Mouse (Mus musculus) megakaryocyte, adult 5-6 weeks (primary cell): ENCODE measurements around the gene Slc1a3. TPM values are rescaled to one million over a fixed set of nuclear protein-coding genes. Genes with fewer than 3 reads are reported as not detected.

Source experiments
- ATAC-seq: 2 replicates; pipeline ENCODE4 v1.8.0; 2016; ENCODE audit warnings: mild to moderate bottlenecking, inconsistent platforms; ENCODE audit not compliant: poor library complexity, severe bottlenecking
- total RNA-seq, 2 experiments: library from RNA; stranded (forward) in 1 of 2; stranded (reverse) in 1 of 2; fragments of 153-499, 151-499 nt in 1 of 2; fragments of 221-1000, 200-1000 nt in 1 of 2; gene quantifications; 2 replicates each; pipeline versions ENCODE4 v1.2.3 to v1.2.4; 2015 to 2017

The Slc1a3 gene
- total RNA-seq (2015) = 0.02 TPM in 1 of 2 replicates, not detected in the other
- total RNA-seq (2017) = 0.07 and 0.16 TPM in 2 replicates

DNA sequence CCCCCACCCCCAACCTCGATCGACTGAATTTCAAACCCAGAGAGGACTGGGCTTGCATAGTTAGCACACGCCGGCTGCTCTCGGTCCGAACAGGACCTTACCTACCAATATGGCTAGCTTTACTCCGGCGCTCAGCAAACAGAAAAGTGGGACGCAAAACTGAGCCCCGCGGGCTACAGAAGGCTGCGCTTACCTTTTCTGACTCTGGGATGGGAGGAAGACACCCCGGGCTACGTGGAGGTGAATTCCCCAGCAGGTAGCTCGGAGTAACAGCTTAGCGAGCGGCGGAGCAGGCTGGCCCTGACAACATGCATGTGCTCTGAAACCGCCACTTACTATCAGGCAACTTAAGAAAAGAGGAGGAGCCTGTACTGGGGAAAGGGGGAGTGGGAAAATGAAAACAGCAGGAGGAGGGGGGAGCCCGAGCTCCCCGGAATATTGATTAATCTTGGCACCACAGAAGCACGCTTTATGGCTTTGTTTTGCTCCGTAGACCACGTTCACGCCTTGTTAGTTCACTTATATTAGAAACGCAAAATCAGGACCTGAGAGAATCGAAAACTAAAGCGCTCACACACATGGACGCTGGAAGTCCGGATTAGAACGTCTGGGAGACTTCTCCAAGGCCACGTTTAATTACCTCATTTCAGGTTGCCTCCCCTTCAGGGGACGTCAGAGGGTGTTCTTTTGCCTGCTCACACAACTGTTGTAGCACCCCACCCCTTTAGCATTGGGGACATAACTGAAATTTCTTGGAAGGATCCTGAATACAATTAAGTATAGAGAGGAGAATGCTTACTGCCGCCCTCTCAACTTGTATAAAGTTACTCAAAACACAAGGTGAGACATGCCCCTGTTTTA is at the start of gene Slc1a3:
Slc1a3 (minus strand) TSS at position 619 of the 861 bp plus-strand sequence.
- 0 out of 2 replicates have a peak, but pooled peaks have one; percentile 24 for ATAC-seq

DNA sequence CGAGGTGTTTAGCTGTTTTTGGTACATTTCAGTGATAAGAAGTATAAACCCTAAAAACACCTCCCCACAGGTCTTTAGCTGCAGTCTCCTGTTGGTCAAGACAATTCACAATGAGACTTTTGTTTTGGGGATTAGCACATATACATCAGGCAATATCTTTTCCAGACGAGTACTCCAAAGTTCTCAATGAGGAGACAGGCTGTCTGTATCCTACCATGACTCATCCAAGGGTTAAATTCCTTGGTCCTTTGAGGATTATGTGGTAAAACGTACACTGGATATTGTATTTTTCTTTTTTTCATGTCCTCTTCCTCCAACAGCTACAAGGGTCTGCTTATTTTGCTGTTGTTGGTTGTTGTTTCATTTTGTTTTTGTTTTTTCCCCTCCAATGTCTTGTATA is 48.5 kb upstream of the Slc1a3 start:
- no peak for ATAC-seq

DNA sequence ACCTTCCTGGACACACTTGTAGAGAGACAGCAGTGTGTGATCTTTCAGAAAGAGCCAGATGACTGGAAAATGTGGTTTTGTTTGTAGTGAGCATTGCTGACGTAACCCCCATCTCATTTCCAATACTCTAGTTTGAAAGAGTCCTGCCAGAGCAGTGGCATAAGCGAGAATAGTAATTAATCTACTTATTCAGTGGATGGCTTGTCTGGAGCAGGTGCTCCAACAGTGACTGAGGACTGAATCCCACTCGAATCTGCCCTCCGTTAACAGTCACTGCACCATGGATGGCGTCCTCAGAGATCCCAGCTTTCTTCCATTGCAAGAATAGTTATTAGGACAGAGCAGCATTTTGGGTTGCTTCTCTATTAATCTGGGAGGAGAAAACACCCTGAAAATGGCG is 45.9 kb upstream of the Slc1a3 start:
- ATAC-seq = no peak

DNA sequence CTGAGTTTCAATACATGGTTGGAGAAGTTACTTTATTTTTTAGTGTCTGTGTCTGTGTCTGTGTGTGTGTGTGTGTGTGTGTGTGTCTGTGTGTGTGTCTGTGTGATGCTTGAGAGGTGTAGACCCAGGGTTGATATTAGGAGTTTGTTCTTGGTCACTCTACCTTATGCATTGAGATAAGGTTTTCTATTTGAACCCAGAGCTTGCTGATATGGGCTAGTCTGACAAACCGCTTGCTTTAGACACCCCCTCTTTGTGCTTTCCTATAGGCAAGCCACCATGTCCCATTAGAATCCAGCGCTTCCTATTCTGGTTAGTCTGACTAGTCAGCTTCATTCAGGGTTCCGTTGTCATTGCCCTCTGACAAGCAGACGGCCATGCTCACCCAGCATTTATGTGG is 39.2 kb upstream of the Slc1a3 start:
- ATAC-seq = no peak

DNA sequence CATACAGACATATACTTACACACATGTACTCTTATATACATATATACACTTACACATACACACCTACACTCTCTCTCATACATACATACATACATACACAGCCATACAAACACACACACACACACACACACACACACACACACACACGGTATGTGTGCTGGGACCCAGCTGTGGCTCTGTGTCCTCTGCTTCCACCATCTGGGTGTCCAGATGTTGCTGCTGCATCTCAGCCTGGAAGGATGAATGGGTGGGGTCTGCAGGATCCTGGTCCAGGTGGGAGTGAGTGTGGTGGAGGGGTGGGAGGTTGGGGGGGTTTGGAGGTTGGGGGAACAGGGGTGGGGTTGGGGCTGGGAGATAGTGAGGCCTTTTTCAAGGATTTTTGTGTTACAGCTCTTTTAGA is 38.2 kb upstream of the Slc1a3 start:
- no peak for ATAC-seq

DNA sequence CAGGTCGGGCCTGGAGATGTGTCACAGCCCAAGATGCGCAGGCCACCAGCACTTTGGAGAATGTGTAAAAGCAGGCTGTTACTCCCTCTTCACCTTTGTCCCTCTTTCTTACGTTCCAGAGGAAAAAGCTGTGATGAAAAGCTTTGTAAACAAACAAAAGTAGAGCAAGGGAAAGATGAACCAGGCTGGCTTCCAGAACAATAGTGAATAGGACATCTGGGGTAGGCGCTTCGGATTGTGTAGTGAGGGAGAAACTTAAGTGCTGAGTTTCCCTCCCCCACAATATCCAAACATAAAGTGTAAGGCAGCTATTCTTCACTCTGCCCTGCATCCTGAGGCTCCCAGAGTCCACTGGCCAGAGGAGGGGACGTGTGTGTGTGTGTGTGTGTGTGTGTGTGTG is 31.0 kb upstream of the Slc1a3 start:
- no peak for ATAC-seq

DNA sequence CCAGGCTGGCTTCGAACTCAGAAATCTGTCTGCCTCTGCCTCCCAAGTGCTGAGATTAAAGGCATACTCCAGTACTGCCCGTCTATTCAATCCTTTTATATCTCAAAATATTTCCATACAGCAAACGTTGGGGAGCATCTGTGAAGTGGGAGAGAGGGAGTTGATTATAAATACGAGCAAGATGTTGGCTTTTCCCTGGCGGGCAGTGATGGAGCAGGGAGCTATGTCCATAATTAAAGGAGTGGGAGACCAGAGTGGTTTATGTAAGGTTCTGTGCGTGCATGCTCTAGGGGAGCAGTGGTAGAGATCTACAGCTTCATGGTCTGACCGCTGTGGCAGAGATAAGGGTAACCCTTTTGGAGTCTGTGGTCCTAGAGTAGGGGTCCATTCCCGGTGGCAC is 30.2 kb upstream of the Slc1a3 start:
- ATAC-seq = no peak

DNA sequence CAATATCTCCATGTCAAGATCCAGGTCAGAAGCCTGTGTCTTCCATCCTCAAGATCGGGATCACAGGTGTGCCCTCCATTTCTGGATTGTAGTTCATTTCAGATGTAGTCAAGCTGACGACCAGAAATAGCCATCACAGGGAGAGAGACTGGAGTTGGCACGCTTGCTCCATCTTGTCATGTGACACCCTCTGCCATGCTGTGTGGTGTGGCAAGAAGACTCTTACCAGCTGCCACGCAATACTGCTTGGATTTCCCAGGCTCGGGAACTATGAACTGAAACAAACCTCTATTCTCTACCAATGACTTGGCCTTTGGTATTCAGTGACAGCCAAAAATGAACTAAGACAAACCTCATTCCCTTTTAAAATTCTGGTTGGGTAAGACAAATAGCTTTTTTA is 27.6 kb upstream of the Slc1a3 start:
- no peak for ATAC-seq

DNA sequence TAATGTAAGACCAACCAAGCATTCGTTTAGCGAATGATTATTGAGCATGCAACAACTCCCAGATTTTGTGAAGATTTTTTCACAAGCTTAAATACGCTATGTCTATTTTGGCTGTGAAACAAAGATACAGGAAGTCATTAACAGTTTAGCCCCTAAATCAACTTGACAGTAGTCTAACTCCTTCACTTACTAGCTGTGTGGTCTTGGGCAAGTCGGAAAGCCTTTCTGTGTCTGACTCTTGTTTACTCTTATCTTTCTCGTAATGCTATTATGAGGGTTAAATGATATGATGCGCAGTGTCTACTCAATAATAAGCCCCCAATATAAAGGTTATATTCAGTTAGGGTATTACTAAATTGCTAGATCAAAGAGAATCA is 23.8 kb upstream of the Slc1a3 start:
- ATAC-seq = no peak

DNA sequence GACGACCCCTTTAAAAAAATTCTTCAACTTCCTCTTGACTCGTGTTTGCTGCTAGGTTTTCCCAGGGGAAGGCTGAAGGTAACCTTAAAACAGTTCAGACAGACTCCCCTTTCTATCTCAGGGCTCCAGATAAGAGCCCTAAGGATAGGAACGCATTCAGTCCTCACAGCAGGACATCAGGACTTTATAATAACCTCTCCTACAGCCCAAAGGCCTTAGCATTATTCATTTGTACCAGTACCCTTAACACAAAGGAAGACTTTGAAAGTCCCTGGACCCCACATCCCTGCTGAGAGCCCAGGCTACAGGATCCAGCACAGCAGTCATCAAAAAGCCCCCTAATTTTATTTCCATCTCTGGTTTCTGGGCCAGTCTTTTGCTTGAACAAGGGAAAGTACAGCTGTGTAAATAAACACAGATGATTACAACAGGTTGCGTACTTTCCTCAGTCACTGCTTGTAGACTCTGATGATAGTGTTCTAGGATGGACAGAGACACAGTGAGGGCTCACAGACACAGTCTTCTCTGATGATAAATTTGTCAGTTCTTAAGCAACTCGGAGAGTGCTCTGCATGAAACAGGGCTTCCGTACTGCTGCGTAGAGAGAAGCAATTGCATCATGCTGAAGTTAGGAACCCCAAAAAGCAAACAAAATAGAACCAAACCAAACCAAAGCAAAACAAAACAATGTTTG is 23.3 kb upstream of the Slc1a3 start:
- no peak for ATAC-seq

DNA sequence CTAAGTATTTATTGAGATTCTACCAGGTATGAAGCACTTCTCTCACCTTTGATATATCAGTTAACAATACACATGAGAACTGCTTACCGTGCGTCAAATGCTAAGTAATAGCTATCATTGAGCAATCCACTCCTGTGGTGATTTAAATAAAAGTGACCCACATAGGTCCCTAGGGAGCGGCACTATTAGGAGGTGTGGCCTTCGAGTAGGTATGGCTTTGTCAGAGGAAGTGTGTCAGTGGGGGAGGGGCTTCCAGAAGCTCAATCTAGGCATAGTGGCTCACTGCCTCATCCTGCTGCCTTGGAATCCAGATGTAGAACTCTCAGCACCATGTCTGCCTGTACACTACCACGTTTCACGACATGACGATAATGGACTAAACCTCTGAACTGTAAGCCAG is 18.3 kb upstream of the Slc1a3 start:
- ATAC-seq = no peak

DNA sequence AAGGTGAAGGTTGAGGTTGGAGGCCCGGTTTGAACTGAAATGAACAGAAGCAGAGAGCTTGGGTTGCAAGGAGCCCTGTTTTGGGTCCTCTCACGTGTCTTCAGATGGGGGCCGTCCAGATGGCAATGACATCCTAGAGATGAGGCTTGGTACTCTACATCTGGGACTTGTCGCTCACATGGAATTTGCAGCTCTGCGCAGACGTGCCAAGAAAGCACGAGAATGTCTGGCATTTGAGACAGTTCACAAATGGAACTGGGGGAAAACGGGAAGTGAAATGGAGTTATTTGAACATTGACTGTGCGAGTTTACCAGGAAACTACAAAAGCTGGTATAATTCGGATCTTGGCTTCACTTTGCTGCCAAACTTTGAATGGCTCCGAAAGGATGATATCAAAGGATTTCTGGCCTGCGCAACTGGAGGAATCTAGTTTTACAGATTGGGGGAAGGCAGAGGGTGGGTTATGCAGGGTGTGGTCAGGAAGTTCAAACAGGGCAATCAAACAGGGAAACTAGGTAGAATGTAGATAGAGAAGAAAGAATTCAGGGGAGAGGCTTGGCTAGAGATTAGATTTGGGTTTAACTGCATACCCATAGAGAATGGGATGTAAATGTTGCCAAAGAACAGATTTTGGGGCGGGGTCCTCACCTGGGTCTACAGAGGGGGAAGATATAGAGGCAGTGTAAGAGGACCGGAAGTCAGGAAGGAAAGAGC is 12.0 kb upstream of the Slc1a3 start:
- ATAC-seq = no peak

DNA sequence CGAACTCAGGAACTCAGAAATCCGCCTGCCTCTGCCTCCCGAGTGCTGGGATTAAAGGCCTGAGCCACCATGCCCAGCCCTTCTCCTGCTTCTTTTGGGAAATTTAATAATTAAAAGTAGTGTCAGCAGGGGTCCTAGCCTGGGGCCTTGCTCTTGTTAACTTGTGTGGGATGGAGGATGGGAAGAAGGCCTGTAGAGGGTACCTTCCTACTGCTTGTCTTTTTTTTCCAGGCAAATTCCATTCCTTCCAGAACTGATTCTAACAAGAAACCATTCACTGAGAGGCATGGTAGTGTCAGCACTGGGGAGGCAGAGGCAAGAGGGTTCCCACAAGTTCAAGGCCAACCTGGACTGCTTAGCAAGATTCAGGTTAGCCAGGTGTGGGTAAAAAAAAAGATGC is 11.2 kb upstream of the Slc1a3 start:
- ATAC-seq = no peak

DNA sequence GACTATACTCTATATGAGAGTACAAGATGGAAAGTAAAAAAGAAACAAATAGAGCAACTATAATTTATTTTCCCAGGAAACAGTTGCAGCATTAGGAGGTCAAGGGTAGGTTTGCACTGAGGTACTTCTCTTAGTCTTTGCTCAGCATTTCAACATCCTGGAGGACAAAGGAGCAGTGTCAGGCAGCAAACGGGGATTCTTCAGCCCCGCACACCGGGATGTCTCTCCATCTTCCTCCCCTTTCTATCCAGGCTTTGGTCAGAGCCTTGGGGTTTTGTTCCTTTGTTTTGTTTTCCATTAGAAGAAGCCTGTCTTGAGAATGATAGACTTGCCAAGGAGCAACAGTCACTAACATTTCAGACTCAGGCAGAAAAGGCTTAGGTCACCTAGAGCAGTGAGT is 10.4 kb upstream of the Slc1a3 start:
- ATAC-seq = no peak

DNA sequence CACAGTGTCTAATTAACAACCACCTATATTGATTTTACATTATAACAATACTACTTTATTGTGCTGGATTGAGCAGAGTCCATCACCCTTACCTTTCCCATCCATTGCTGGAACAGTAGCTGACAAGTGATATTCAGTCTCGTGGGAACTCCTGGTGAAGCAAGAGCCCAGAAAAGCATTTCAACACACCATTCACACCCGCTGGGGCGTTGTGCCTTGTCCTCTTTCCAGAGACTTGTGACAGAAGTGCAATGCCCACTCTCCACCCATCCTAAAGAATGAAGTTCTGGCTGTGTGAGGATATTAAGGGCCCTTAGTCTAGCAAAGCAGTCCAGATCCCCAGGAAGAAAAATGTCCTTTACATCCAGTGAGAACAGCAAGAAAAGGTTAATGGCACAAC is 7.9 kb upstream of the Slc1a3 start:
- no peak for ATAC-seq

DNA sequence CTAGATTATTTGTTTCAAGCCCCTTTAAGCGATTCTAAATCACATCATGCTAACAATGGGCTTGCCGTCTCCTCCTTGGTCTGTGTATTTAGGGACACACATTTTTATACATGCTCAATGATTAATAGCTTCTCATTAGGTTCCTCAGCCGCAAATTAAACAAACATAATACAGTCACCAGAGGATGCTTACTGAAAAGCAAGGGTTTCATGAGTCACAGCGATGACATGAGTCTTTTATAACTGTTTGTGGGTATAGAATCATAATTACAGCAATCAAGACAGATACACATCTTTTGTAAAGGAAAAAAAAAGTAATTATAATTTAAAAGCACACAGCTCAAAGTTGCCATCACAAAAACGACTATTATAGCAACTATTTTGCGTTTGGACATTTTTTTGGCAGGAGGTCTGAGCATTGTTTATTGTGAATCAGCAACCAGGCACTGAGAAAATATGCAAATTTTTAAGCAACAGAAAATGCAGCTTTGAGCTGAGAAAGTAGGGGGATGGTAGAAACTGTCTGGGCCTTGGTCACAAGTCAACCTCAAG is 6.5 kb upstream of the Slc1a3 start:
- no peak for ATAC-seq

DNA sequence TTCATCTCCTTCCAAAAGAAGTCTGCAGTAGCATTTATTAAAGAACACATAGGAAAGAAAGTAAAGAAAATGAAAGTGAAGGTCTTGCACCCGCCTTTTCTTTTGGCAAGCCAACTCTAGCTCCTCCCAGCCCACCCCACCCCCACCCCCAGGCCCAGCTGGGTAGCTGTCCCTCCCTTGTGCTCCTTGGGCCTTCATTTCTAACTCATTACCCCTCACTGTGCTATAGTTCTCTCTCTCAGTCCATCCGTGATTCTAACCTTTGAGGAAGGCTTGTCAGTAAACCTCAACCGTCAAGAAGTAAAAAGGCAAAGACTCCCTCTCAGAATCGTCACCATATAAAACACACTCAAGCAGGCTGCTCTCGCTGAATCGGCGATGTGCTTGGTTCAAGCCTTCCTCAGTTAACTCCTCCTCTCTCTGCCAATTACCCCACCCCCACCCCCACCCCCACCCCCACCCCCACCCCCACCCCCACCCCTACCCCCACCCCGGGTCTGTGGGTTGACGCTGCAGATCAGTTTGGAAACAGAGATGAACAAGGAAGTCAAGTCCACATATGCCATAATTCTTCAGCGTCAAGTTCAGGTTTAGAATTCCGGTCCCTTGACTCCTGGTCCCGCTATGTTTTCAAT is 5.9 kb upstream of the Slc1a3 start:
- no peak for ATAC-seq

DNA sequence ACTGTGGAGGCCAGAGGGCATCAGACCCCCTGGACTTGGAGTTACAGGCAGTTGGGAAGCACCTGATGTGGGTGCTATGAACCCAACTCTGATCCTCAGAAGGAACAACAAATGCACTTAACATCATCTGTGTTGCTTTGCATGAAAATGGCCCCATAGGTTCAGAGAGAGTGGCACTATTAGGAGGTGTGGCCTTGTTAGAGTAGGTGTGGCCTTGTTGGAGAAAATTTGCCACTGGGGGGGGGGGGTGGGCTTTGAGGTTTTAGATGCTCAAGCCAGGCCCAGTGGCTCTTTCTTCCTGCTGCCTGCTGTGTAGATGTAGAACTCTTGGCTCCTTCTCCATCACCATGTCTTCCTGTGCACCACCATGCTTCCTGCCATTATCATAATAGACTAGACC is 5.1 kb upstream of the Slc1a3 start:
- ATAC-seq = no peak

DNA sequence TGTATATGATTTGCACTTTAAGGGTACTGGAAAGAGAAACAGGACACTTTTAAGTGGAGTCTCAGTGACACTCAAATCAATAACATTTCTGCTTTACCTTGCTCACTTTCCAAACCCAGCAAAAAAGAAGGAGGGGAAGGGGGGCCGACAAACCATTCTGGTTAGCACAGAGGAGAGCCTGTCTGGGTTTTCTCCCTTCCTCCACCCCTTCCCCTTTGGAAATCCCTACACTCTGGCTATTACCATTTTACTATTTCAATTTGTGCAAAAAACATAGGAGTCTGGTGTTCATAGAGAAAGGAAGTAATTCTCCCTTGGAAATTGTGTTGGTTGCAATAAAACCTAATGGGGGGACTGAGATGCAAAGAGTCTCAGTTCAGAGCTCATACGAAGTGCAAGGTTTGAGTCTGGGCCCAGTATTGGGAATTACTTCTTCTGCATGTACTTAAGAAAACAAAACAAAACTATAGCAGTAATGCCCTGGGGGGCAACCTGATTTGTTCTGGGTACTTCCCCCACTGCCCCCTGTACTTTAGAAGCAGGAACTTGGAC is 1.9 kb upstream of the Slc1a3 start:
- no peak for ATAC-seq

DNA sequence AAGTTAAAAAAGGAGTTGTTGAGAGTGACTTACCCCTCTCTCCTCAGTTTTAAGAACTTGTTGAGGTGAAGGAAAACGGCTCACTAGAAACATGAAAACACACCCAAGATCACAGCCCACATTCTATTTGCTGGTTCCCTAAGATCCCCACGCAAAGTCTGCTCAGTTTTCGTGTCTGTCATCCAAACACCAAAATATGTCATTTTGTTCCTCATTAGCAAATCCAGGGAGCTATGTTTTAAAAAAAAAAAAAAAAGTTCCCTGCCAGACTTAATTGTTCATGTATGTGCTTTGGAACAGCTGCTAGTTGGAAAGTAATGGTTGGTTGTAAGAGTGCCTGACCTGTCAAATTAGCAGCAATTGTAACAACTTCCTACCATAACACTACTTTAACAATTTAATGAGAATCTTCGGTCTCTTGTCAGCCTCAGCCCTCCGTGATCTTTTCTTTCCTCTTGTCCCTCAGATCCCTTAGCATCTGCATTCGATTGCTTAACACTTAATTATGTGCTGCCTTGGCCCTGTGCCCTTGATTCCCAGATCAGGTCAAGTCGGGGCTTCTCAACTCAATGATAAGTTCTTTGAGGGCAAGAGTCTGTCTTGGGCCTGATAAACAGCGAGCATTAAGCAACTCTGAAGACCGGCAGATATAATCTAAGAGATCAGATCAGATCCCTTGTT is 1.2 kb upstream of the Slc1a3 start:
- no peak for ATAC-seq
